Mouse (Mus musculus): ENCODE data around the gene Pigv.

DNA sequence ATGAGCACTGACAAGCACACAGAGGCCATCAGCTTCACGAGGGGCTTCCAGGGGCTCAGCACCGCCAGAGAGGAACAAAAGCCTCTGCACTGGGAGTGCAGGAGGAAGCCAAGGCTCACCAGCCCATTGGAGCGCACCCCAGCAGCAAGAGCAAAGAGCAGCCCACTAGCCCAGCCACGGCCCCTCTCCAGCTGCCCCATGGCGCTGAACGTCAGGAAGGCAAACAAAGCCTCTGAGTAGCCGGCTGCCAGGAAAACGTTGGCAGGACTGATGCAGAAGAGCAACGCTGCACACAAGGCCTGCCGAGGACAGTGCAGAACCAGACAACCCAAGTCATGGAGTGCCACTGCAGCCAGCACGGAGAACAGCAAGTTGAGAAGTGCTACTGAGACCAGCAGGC is 7.3 kb downstream of the Pigv start:
- TF ChIP-seq POLR2A (IDR thresholded peaks at IDR 0.05; ENCODE audit: low read depth, low read length) (no peak), CTCF (conservative IDR thresholded peaks at IDR 0.05; ENCODE audit: insufficient read depth, insufficient read length, low read depth, low read length) (no peak)

Data from kidney, adult 2 months (tissue).